Mouse (Mus musculus) embryonic fibroblast, embryonic 13.5 days (primary cell): Measurements from ENCODE around the gene Sae1.

ENCODE experiments used
- CTCF ChIP-seq: IDR thresholded peaks from 2 replicates; pipeline ENCODE4 v1.5.1; 2011; ENCODE audit warnings: mild to moderate bottlenecking, control low read depth, low read length, moderate library complexity, borderline replicate concordance; ENCODE audit not compliant: insufficient read depth
- POLR2A ChIP-seq: IDR thresholded peaks from 2 replicates; pipeline ENCODE4 v1.6.1; 2011; ENCODE audit warnings: low read depth, mild to moderate bottlenecking, control low read depth, low read length, moderate library complexity

DNA sequence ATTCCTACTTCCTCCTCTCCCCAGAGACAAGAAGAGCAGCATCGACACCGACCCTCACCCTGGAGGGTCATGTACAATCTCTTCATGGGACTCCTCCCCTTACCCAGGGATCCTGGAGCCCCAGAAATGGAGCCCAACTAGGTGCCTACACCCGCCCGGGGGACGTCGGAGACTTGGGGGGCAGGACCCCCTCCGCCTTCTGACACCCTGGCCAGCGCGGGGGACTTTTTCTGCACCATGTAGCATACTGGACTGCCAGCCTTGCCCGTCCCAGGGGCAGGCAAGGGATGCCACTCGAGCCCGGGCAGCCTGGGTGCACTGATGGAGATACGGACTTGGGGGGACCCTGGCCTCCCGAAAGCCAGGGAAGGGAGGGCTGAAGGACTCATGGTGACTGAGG lies 70.5 kb downstream of the Sae1 start:
- no peak for TF ChIP-seq POLR2A
- TF ChIP-seq CTCF = no peak
